Mouse (Mus musculus) intestine, postnatal 0 days (tissue): Measurements from ENCODE around the gene Crxos. TPM values are rescaled to one million over a fixed set of nuclear protein-coding genes. Genes with fewer than 3 reads are reported as not detected.
"Not testable (repeated sequence)": the region's sequence is repeated elsewhere in the genome, so short reads cannot be mapped to it uniquely, and the experiment has no call there.

Source experiments
- ATAC-seq: fragments of 200-750 bp; cut with Nextera tagmentation; 2 replicates; pipeline ENCODE4 v1.8.0; 2017; ENCODE audit warnings: mild to moderate bottlenecking, moderate TSS enrichment, moderate library complexity
- H3K27ac ChIP-seq: fragments of 300-500 bp; sonication (generic); 2 replicates; pipeline ENCODE4 v1.5.1; 2014; ENCODE audit warnings: mild to moderate bottlenecking, low read depth, low read length, moderate library complexity
- H3K27me3 ChIP-seq: fragments of 300-500 bp; sonication (generic); replicated peaks from 2 replicates; pipeline ENCODE4 v1.6.1; 2014; ENCODE audit warnings: low read length, mixed read lengths; ENCODE audit not compliant: control insufficient read depth, insufficient read depth
- H3K36me3 ChIP-seq: fragments of 300-500 bp; sonication (generic); 2 replicates; pipeline ENCODE4 v1.6.1; 2014; ENCODE audit warnings: mild to moderate bottlenecking, moderate library complexity; ENCODE audit not compliant: control insufficient read depth, insufficient read depth
- H3K4me1 ChIP-seq: fragments of 300-500 bp; sonication (generic); replicated peaks from 2 replicates; pipeline ENCODE4 v1.6.1; 2014; ENCODE audit warnings: antibody characterized with exemption, low read length, mixed read lengths; ENCODE audit not compliant: control insufficient read depth, insufficient read depth
- H3K4me2 ChIP-seq: fragments of 300-500 bp; sonication (generic); replicated peaks from 2 replicates; pipeline ENCODE4 v1.6.1; 2014; ENCODE audit warnings: low read depth, mild to moderate bottlenecking, moderate library complexity
- H3K4me3 ChIP-seq: fragments of 300-500 bp; sonication (generic); 2 replicates; pipeline ENCODE4 v1.5.1; 2014; ENCODE audit warnings: low read depth, low read length
- H3K9ac ChIP-seq: fragments of 300-500 bp; sonication (generic); 2 replicates; pipeline ENCODE4 v1.6.1; 2014; ENCODE audit warnings: mild to moderate bottlenecking, low read depth, low read length
- H3K9me3 ChIP-seq: fragments of 300-500 bp; sonication (generic); 2 replicates; pipeline ENCODE4 v1.6.1; 2016; ENCODE audit warnings: mixed run types; ENCODE audit not compliant: control insufficient read depth
- CTCF ChIP-seq: sonication (generic); IDR thresholded peaks from 2 replicates; pipeline ENCODE4 v1.5.1; 2016; ENCODE audit warnings: low read depth, mild to moderate bottlenecking, control low read depth, antibody characterized with exemption, moderate library complexity
- WGBS: fragments of 180-500 bp; shearing (Covaris S2); extraction: QIAGEN DNeasy Blood & Tissue Kit; methylation state at CpG from one replicate; pipeline ENCODE4 v1.1.7; 2014; 5-methylcytosine and 5-hydroxymethylcytosine counted together
- polyA plus RNA-seq: library from polyadenylated mRNA; unstranded; fragments of >200 nt; fragmentation: Nextera tagmentation; extraction: Ambion mirVana; gene quantifications from 2 replicates; pipeline ENCODE4 v1.2.1, GENCODE M21; 2015

Gene Crxos
- polyA plus RNA-seq, 1 experiment from 2014 or later = not detected

GRCm38 (mm10) chr7:15910521-15910920 lies 28.1 kb downstream of the Crxos start:
- H3K9ac ChIP-seq = no peak overlapping the region
- no peak overlapping the region for H3K4me3 ChIP-seq
- ATAC-seq = no peak
- no peaks in the 10 kb centered on the region for H3K9me3 ChIP-seq
- H3K27ac ChIP-seq = no peak overlapping the region
- no peaks in the 10 kb centered on the region for H3K27me3 ChIP-seq
- TF ChIP-seq CTCF = no peak
- H3K4me2 ChIP-seq = no peak overlapping the region
- WGBS = 81% methylated on average over 5 of the region's 5 CpGs
- H3K4me1 ChIP-seq = no peaks in the 10 kb centered on the region
- H3K36me3 ChIP-seq = no peaks in the 10 kb centered on the region

- ATAC-seq = no peak
- no peak overlapping the region for H3K4me3 ChIP-seq
- peak; percentile 86 for TF ChIP-seq CTCF
- no peaks in the 10 kb centered on the region for H3K27me3 ChIP-seq
- no peaks in the 10 kb centered on the region for H3K4me1 ChIP-seq
- H3K4me2 ChIP-seq = no peak overlapping the region
- under 1% methylated on average over 4 of the region's 4 CpGs for WGBS
- no peaks in the 10 kb centered on the region for H3K9me3 ChIP-seq
- peaks cover 6% of the 10 kb centered on the region; the same call in 1 of the 2 replicates for H3K36me3 ChIP-seq
- H3K9ac ChIP-seq = no peak overlapping the region
- no peak overlapping the region for H3K27ac ChIP-seq
These were observed 29.8 kb downstream of the Crxos start for GRCm38 (mm10) chr7:15912183-15912582.

GRCm38 (mm10) chr7:15914252-15914651 lies 31.8 kb downstream of the Crxos start:
- H3K4me1 ChIP-seq = no peaks in the 10 kb centered on the region
- no peak overlapping the region for H3K27ac ChIP-seq
- no peak overlapping the region for H3K4me3 ChIP-seq
- no peak overlapping the region for H3K9ac ChIP-seq
- ATAC-seq = no peak
- TF ChIP-seq CTCF = peak; percentile 79
- no peaks in the 10 kb centered on the region for H3K27me3 ChIP-seq
- peaks cover 26% of the 10 kb centered on the region; the same call in 1 of the 2 replicates for H3K36me3 ChIP-seq
- no peaks in the 10 kb centered on the region for H3K9me3 ChIP-seq
- H3K4me2 ChIP-seq = no peak overlapping the region
- WGBS = 42% methylated on average over 2 of the region's 2 CpGs

- Histone ChIP-seq H3K4me1 (no peaks in the 10 kb centered on the region), H3K4me2 (no peak overlapping the region), H3K27ac (no peak overlapping the region), H3K36me3 (peaks cover 30% of the 10 kb centered on the region), H3K4me3 (no peak overlapping the region), H3K27me3 (no peaks in the 10 kb centered on the region), H3K9me3 (no peaks in the 10 kb centered on the region), H3K9ac (no peak overlapping the region)
- no peak for TF ChIP-seq CTCF
- no peak for ATAC-seq
- WGBS = 86% methylated on average over 2 of the region's 2 CpGs
These were observed 32.3 kb downstream of the Crxos start for GRCm38 (mm10) chr7:15914751-15915150.

GRCm38 (mm10) chr7:15915695-15916094 lies 33.3 kb downstream of the Crxos start:
- H3K4me1 ChIP-seq, H3K4me2 ChIP-seq, H3K27me3 ChIP-seq, ATAC-seq, H3K27ac ChIP-seq, H3K9me3 ChIP-seq, H3K4me3 ChIP-seq, H3K9ac ChIP-seq: not testable (repeated sequence)
- peaks cover 30% of the 10 kb centered on the region for H3K36me3 ChIP-seq
- 86% methylated on average over 4 of the region's 4 CpGs for WGBS

- ATAC-seq = no peak
- Histone ChIP-seq H3K9me3 (no peaks in the 10 kb centered on the region), H3K27me3 (no peaks in the 10 kb centered on the region), H3K9ac (no peak overlapping the region), H3K27ac (no peak overlapping the region), H3K4me3 (no peak overlapping the region), H3K36me3 (peaks cover 30% of the 10 kb centered on the region), H3K4me2 (no peak overlapping the region), H3K4me1 (peaks cover 4% of the 10 kb centered on the region; the same call in 1 of the 2 replicates)
- no peak for TF ChIP-seq CTCF
- WGBS = 79% methylated on average over 3 of the region's 3 CpGs
These were observed 33.8 kb downstream of the Crxos start for GRCm38 (mm10) chr7:15916134-15916723.

GRCm38 (mm10) chr7:15916996-15917395 lies 34.6 kb downstream of the Crxos start:
- H3K36me3 ChIP-seq = peaks cover 30% of the 10 kb centered on the region
- no peak overlapping the region for H3K4me3 ChIP-seq
- 85% methylated on average over 4 of the region's 4 CpGs for WGBS
- no peak overlapping the region for H3K9ac ChIP-seq
- no peaks in the 10 kb centered on the region for H3K27me3 ChIP-seq
- no peak for TF ChIP-seq CTCF
- no peak overlapping the region for H3K4me2 ChIP-seq
- no peak for ATAC-seq
- H3K9me3 ChIP-seq = no peaks in the 10 kb centered on the region
- H3K4me1 ChIP-seq = peaks cover 6% of the 10 kb centered on the region; the same call in 1 of the 2 replicates
- no peak overlapping the region for H3K27ac ChIP-seq
